Mouse (Mus musculus): ENCODE results near the gene Cadm1. TPM values are rescaled to one million over a fixed set of nuclear protein-coding genes. Genes with fewer than 3 reads are reported as not detected.

Cadm1 gene
- polyA plus RNA-seq, 1 experiment: 1.4 TPM

DNA sequence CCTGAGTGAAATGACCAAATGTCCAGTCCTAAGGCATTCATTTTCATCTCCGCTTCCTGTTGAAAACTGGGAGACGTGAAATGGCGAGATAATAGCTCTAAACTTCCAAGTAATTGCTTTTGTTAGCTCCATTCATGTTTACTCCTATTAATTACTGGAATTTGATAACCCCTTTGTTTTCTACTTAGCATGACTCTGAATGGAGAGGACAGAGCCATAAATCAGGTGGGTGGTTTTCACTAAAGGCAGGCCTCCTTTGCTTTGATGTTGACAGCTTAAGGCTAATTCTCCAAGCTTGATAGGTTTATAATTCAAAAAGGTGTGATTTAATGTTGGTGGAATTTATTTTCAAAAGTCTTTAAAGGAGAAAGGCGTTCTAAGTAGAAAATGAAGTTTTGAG lies 74.0 kb downstream of the Cadm1 start:
- no peaks in the 10 kb centered on the region for H3K27me3 ChIP-seq (ENCODE audit: control insufficient read depth, insufficient read depth, low read length)
- H3K4me3 ChIP-seq (ENCODE audit: low read depth, low read length): no peak overlapping the region
- H3K4me1 ChIP-seq (ENCODE audit: control insufficient read depth, insufficient read depth, insufficient read length, low read length): no peaks in the 10 kb centered on the region
- WGBS: 67% methylated on average over 4 of the region's 4 CpGs
- TF ChIP-seq POLR2A (IDR thresholded peaks at IDR 0.05; ENCODE audit: low read depth, low read length) (no peak), CTCF (IDR thresholded peaks at IDR 0.05; ENCODE audit: extremely low read depth, insufficient read length, insufficient replicate concordance, low read depth, low read length) (no peak)
- H3K27ac ChIP-seq (ENCODE audit: insufficient read depth, low read depth, low read length): no peak overlapping the region
- no peaks in the 10 kb centered on the region for H3K36me3 ChIP-seq (ENCODE audit: control insufficient read depth, insufficient read depth, low read length)

DNA sequence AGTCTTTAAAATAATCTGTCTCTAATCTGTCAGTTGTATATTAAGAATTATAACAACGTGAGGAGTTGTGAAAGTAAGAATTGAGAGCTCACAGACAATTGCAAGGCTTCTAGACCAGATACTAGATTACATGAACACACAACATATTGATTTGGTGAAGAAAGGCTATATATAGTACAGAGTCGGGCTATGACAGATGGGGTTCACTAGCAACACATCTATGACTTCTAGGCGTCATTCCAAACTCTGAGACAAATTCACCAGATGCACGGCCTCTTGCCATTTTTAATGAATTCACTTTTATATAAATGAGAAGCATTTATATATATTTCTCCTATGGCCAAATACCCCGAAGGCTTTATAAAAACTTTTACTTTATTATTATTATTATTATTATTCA lies 75.7 kb downstream of the Cadm1 start:
- Histone ChIP-seq H3K4me3 (ENCODE audit: low read depth, low read length) (no peak overlapping the region), H3K27ac (ENCODE audit: insufficient read depth, low read depth, low read length) (no peak overlapping the region), H3K36me3 (ENCODE audit: control insufficient read depth, insufficient read depth, low read length) (no peaks in the 10 kb centered on the region), H3K4me1 (ENCODE audit: control insufficient read depth, insufficient read depth, insufficient read length, low read length) (no peaks in the 10 kb centered on the region), H3K27me3 (ENCODE audit: control insufficient read depth, insufficient read depth, low read length) (no peaks in the 10 kb centered on the region)
- 69% methylated on average over 5 of the region's 5 CpGs for WGBS
- TF ChIP-seq POLR2A (IDR thresholded peaks at IDR 0.05; ENCODE audit: low read depth, low read length) (no peak), CTCF (IDR thresholded peaks at IDR 0.05; ENCODE audit: extremely low read depth, insufficient read length, insufficient replicate concordance, low read depth, low read length) (no peak)

GRCm38 (mm10) chr9:47608441-47608840 lies 78.5 kb downstream of the Cadm1 start:
- Histone ChIP-seq H3K27me3 (ENCODE audit: control insufficient read depth, insufficient read depth, low read length) (no peaks in the 10 kb centered on the region), H3K36me3 (ENCODE audit: control insufficient read depth, insufficient read depth, low read length) (no peaks in the 10 kb centered on the region), H3K4me3 (ENCODE audit: low read depth, low read length) (no peak overlapping the region), H3K4me1 (ENCODE audit: control insufficient read depth, insufficient read depth, insufficient read length, low read length) (no peaks in the 10 kb centered on the region), H3K27ac (ENCODE audit: insufficient read depth, low read depth, low read length) (no peak overlapping the region)
- TF ChIP-seq CTCF (IDR thresholded peaks at IDR 0.05; ENCODE audit: extremely low read depth, insufficient read length, insufficient replicate concordance, low read depth, low read length) (no peak), POLR2A (IDR thresholded peaks at IDR 0.05; ENCODE audit: low read depth, low read length) (no peak)
- 45% methylated on average over 7 of the region's 7 CpGs for WGBS

DNA sequence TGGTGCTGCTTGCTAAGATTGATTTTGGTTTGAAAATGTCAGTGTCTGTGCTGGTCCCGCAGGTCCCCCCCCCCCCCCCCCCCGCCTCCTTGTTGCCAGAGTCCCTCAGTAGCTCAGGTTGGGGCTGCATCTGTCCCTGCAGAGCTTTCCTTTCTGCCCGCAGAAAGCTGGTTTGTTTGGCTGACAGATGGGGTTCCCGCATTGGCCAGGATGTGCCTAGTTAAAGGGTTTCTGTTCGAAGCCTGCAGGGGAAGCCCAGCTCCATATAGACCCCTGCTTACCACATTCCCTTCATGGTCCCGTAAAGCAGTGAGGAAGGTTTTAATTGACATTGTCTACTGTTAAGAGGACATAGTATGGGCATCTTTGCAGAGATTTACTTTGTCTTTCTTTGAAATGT lies 78.9 kb downstream of the Cadm1 start:
- H3K27me3 ChIP-seq (ENCODE audit: control insufficient read depth, insufficient read depth, low read length): no peaks in the 10 kb centered on the region
- H3K4me1 ChIP-seq (ENCODE audit: control insufficient read depth, insufficient read depth, insufficient read length, low read length): no peaks in the 10 kb centered on the region
- H3K27ac ChIP-seq (ENCODE audit: insufficient read depth, low read depth, low read length): no peak overlapping the region
- H3K36me3 ChIP-seq (ENCODE audit: control insufficient read depth, insufficient read depth, low read length): no peaks in the 10 kb centered on the region
- H3K4me3 ChIP-seq (ENCODE audit: low read depth, low read length): no peak overlapping the region
- TF ChIP-seq POLR2A (IDR thresholded peaks at IDR 0.05; ENCODE audit: low read depth, low read length): no peak
- no peak for TF ChIP-seq CTCF (IDR thresholded peaks at IDR 0.05; ENCODE audit: extremely low read depth, insufficient read length, insufficient replicate concordance, low read depth, low read length)
- WGBS: 63% methylated on average over 6 of the region's 6 CpGs

- H3K4me1 ChIP-seq (ENCODE audit: control insufficient read depth, insufficient read depth, insufficient read length, low read length): no peaks in the 10 kb centered on the region
- H3K27ac ChIP-seq (ENCODE audit: insufficient read depth, low read depth, low read length): no peak overlapping the region
- no peaks in the 10 kb centered on the region for H3K36me3 ChIP-seq (ENCODE audit: control insufficient read depth, insufficient read depth, low read length)
- no peak for TF ChIP-seq POLR2A (IDR thresholded peaks at IDR 0.05; ENCODE audit: low read depth, low read length)
- no peak for TF ChIP-seq CTCF (IDR thresholded peaks at IDR 0.05; ENCODE audit: extremely low read depth, insufficient read length, insufficient replicate concordance, low read depth, low read length)
- H3K4me3 ChIP-seq (ENCODE audit: low read depth, low read length): no peak overlapping the region
- H3K27me3 ChIP-seq (ENCODE audit: control insufficient read depth, insufficient read depth, low read length): no peaks in the 10 kb centered on the region
- WGBS: 70% methylated on average over 4 of the region's 4 CpGs
Observed at GRCm38 (mm10) chr9:47609443-47609842, 79.5 kb downstream of the Cadm1 start.

GRCm38 (mm10) chr9:47610316-47610715 lies 80.3 kb downstream of the Cadm1 start:
- Histone ChIP-seq H3K36me3 (ENCODE audit: control insufficient read depth, insufficient read depth, low read length) (no peaks in the 10 kb centered on the region), H3K27me3 (ENCODE audit: control insufficient read depth, insufficient read depth, low read length) (no peaks in the 10 kb centered on the region), H3K27ac (ENCODE audit: insufficient read depth, low read depth, low read length) (no peak overlapping the region), H3K4me1 (ENCODE audit: control insufficient read depth, insufficient read depth, insufficient read length, low read length) (no peaks in the 10 kb centered on the region), H3K4me3 (ENCODE audit: low read depth, low read length) (no peak overlapping the region)
- WGBS: 75% methylated on average over 11 of the region's 11 CpGs
- TF ChIP-seq POLR2A (IDR thresholded peaks at IDR 0.05; ENCODE audit: low read depth, low read length): no peak
- no peak for TF ChIP-seq CTCF (IDR thresholded peaks at IDR 0.05; ENCODE audit: extremely low read depth, insufficient read length, insufficient replicate concordance, low read depth, low read length)

GRCm38 (mm10) chr9:47612894-47613412 lies 83.0 kb downstream of the Cadm1 start:
- H3K4me1 ChIP-seq (ENCODE audit: control insufficient read depth, insufficient read depth, insufficient read length, low read length): no peaks in the 10 kb centered on the region
- H3K27ac ChIP-seq (ENCODE audit: insufficient read depth, low read depth, low read length): no peak overlapping the region
- TF ChIP-seq CTCF (IDR thresholded peaks at IDR 0.05; ENCODE audit: extremely low read depth, insufficient read length, insufficient replicate concordance, low read depth, low read length) (no peak), POLR2A (IDR thresholded peaks at IDR 0.05; ENCODE audit: low read depth, low read length) (no peak)
- H3K27me3 ChIP-seq (ENCODE audit: control insufficient read depth, insufficient read depth, low read length): no peaks in the 10 kb centered on the region; the same call in 1 of the 2 replicates
- WGBS: 72% methylated on average over 13 of the region's 13 CpGs
- H3K36me3 ChIP-seq (ENCODE audit: control insufficient read depth, insufficient read depth, low read length): no peaks in the 10 kb centered on the region
- no peak overlapping the region for H3K4me3 ChIP-seq (ENCODE audit: low read depth, low read length)
